Mouse (Mus musculus) small intestine, adult 2 months (tissue): ENCODE measurements around the gene Ghitm.

Experiments
- CTCF ChIP-seq: fragments of 200-500 bp; IDR thresholded peaks from 2 replicates; pipeline ENCODE4 v1.5.1; 2012; ENCODE audit warnings: low read depth, mild to moderate bottlenecking, control low read depth, inconsistent platforms, low read length, moderate library complexity, mixed read lengths; ENCODE audit not compliant: insufficient replicate concordance, insufficient read length; ENCODE audit errors: extremely low read depth
- POLR2A ChIP-seq: fragments of 200-500 bp; IDR thresholded peaks from 2 replicates; pipeline ENCODE4 v1.6.1; 2012; ENCODE audit warnings: low read depth, mild to moderate bottlenecking, control low read depth, inconsistent platforms, low read length, moderate library complexity

- no peak for TF ChIP-seq POLR2A
- no peak for TF ChIP-seq CTCF
Observed at GRCm38 (mm10) chr14:37112931-37113330, 22.1 kb downstream of the Ghitm start.
